Mouse (Mus musculus): ENCODE data around the gene Fam122a. TPM values are rescaled to one million over a fixed set of nuclear protein-coding genes. Genes with fewer than 3 reads are reported as not detected.

Fam122a gene
- total RNA-seq, 2 experiments from 2014 or later: 28.1 to 35.2 TPM

GRCm38 (mm10) chr19:24427258-24427657 is 49.9 kb downstream of the Fam122a start:
- DNase-seq: no peak

- no peak for DNase-seq
These were observed 50.4 kb downstream of the Fam122a start for GRCm38 (mm10) chr19:24426759-24427181.

Other genes starting within 250 kb of the Fam122a start
- 1 to 10 TPM; 7.9 to 8.1 TPM for gene Fxn, start 196.8 kb downstream of the Fam122a start, total RNA-seq (2021)
- gene Pip5k1b, start 78.5 kb upstream of the Fam122a start, total RNA-seq (2021): 10 to 100 TPM; 68.7 to 78.5 TPM
- gene Tmem252, start 196.7 kb upstream of the Fam122a start, total RNA-seq (2021): 1 to 10 TPM in 1 of 2 experiments, under 1 TPM in 1; 0.35 to 1.0 TPM

Data from layer of hippocampus, postnatal 36 days (tissue).